Mouse (Mus musculus) kidney, adult 18-20 months (tissue): Measurements from ENCODE around the gene Rexo1.
"Not testable (repeated sequence)": the region's sequence is repeated elsewhere in the genome, so short reads cannot be mapped to it uniquely, and the experiment has no call there.

ENCODE experiments used
- DNase-seq: peaks from one replicate; pipeline ENCODE4 v3.0.0; 2021

The Rexo1 gene

DNA sequence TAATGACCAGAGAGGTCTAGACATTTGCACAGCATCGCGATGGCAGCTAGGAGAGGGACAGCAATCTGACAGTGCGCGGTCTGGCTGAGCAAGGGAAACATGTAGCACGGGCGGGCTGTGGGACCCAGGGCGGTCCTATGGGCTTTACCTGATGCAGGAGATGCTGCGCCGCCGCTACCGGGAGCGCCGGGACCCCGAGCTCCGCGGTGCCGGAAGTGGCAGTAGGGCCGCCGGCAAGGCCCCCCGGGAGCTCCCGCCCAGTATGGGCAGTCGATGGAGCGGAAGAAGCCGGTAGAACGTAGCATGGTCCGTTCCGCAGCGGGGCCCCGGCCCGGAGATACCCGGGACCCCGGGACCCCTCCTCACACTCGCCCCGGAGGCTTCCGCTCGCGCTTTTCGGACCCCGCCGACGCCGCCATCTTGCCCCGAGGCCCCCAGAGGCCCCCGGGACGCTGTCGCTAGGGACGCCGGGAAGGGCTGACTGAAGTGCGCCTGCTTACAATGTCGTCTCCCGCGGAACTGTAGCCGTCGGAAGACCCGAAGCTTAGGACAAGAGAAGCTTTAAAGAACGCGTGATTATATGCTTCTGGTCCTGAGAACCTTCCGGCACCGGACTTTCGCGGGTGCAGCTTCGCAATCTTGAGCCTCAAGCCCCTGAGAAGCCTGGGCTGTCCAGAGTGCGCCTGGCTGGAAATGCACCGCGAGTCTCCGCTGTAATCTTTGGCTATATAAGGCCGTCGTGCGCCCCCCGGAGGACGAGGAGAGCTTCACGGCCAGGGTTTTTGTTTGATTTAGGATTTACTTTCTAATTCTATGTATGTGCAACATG lies at the start of gene Rexo1:
Gene Rexo1, minus strand, starts transcription at position 445 of the 829 bp plus-strand sequence.
- peak; percentile 97 for DNase-seq

GRCm38 (mm10) chr10:80611024-80611423 lies 49.7 kb upstream of the Rexo1 start:
- DNase-seq, result peak; percentile 64

DNA sequence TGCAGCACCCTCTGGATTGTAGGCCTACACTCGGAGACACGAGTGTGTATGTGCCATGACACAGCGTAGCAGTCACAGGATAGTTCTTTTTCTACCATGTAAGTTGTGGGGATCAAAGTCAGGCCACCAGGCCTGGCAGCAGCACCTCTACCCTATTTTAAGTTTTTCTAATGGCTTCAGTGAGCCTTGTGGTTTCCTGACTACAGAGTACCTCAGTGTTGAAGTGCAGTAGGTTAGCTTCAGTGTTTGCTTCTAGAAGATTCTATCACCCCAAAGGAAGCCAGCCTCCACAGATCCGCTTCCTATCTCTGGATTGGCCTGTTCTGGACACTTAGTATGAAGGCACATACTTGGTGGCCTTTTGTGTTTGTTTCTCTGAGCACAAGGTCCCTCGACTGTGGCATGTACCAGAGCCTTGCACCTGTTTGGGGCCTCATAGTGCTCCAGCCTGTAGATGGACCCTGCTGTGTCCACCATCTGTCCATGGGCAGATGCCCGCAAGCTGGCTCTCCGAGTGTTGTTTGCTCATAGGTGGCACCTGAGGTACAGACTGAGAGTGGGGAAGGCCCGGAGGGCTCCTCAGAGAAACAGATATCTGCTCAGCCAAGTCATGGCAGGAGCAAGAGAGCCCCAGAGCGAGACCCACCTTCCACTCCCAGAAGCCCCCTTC lies 48.9 kb upstream of the Rexo1 start:
- no peak for DNase-seq

DNA sequence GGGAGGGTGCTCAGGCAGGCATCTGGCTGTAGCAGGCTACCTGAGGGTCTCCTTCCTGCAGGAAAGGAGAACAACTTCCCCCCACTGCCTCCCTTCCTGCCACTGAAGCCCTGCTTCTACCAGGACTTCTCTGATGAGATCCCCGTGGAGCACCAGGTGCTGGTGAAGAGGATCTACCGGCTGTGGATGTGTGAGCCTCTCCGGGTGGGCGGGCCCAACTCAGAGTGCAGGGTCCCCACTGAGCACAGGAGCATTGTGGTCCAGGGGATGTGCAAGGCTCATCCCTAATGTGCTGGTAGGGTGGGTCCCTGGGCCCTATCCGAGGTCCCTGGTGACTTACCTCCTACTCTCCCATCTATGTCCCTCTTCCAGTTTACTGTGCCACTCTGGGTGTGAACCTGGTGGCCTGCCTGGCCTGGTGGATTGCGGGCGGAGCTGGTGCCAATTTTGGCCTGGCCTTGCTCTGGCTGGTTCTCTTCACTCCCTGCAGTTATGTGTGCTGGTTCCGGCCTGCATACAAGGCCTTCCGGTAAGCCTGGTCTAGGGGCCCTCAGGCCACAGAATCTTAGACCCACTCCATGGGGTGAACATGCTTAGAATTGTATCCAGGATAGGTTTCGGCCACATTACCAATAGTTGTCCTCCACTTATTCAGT lies 48.0 kb upstream of the Rexo1 start:
- no peak for DNase-seq

- no peak for DNase-seq
Measured at GRCm38 (mm10) chr10:80608435-80608834, 47.1 kb upstream of the Rexo1 start.

GRCm38 (mm10) chr10:80606737-80607350 lies 45.5 kb upstream of the Rexo1 start:
- DNase-seq, result no peak

- DNase-seq, result no peak
Measured at GRCm38 (mm10) chr10:80606306-80606705, 44.9 kb upstream of the Rexo1 start.

DNA sequence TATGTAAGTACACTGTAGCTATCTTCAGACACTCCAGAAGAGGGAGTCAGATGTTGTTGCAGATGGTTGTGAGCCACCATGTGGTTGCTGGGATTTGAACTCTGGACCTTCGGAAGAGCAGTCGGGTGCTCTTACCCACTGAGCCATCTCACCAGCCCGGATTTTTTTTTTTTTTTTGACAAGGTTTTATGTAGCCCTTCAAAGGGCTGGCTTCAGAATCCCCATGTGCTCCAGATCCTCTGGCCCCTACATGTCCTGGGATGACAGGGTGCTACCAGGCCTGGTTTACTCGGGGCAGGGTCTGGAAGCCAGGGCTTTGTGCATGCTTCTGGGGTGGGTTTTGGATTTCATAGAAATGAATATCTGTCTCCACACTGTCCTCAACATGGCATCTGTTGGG lies 44.4 kb upstream of the Rexo1 start, which contains the start of gene Gm49322:
Gene Gm49322, plus strand, starts transcription at position 301 of the 400 bp plus-strand sequence.
- DNase-seq, result not testable (repeated sequence)

DNA sequence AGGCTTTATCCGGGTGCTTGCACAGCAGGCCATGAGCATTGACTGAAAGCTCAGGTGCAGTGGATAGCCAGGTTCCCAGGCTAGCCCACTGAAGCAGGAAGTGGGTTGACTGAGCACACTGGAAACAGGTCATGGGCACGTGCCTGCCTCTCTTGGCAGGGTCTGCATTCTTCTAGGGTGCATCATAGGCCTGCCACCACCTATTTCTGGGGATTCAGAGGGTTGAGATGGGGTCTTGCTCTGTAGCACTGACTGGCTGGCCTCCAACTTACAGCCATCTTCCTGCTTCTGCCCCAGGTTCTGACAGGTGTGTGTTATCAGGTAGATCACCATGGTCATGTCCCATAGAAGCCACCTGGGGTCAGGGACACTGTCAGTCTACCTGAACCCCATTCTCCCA lies 43.6 kb upstream of the Rexo1 start:
- no peak for DNase-seq

GRCm38 (mm10) chr10:80604001-80604509 lies 42.7 kb upstream of the Rexo1 start:
- no peak for DNase-seq

DNA sequence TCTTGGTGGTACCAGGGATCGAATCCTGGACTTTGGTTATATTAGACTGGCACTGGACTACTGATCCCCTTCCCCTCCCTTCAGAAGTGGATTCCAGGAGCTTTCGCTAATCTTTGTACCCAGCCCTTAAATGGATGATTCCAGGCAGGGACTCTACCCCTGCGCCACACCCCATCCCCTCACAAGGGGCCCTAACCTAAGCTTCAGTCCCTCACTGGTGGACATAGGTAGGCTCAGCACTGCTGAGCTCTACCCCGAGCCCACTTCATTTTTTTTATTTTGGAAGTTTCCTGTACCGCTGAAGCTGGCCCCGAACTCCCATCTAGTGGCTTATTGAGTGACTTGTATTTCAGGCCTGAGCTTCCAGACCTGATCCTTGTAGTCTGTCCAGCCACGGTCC lies 42.0 kb upstream of the Rexo1 start:
- DNase-seq, result no peak

DNA sequence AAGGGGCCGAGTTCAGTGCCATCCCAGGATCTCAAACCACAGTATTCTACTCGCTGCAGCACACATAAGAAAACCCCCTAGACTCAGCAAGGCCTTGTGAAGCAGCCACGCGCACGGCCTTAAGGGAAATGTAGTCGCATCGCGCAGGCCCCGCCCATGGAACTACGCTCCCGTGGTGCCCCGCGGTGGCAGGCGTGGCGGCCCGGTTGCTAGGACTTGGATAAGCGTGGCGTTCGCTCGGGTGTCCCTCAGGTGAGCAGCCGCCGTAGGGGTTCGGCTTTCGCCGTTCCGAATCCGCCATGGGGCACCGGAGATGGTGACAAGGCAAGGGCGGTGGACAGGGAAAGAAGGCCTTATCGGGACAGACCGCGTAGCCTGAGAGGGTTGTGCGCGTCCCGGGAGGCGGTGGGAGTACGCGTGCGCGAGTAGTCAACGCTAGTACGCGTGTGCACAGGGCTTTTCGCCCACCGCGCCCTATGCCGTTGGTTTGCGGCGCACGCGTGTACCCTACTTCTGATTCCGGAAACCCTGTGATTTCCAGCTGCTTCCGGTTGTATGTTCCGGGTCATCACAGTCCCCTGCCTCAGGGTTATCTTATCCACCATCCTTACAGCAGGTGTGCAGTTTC lies 41.5 kb upstream of the Rexo1 start, which contains the start of the genes Scamp4 and Adat3:
Gene Scamp4, plus strand, starts transcription at position 175 of the 628 bp plus-strand sequence.
Gene Adat3, plus strand, starts transcription at position 183 of the 628 bp plus-strand sequence.
- peak; percentile 98 for DNase-seq

GRCm38 (mm10) chr10:80596318-80596717 lies 35.0 kb upstream of the Rexo1 start:
- no peak for DNase-seq

- peak; percentile 94 for DNase-seq
Measured at GRCm38 (mm10) chr10:80589879-80590854, 28.8 kb upstream of the Rexo1 start, which contains the start of gene Abhd17a. Abhd17a (minus strand) TSS chr10:80590341.

DNA sequence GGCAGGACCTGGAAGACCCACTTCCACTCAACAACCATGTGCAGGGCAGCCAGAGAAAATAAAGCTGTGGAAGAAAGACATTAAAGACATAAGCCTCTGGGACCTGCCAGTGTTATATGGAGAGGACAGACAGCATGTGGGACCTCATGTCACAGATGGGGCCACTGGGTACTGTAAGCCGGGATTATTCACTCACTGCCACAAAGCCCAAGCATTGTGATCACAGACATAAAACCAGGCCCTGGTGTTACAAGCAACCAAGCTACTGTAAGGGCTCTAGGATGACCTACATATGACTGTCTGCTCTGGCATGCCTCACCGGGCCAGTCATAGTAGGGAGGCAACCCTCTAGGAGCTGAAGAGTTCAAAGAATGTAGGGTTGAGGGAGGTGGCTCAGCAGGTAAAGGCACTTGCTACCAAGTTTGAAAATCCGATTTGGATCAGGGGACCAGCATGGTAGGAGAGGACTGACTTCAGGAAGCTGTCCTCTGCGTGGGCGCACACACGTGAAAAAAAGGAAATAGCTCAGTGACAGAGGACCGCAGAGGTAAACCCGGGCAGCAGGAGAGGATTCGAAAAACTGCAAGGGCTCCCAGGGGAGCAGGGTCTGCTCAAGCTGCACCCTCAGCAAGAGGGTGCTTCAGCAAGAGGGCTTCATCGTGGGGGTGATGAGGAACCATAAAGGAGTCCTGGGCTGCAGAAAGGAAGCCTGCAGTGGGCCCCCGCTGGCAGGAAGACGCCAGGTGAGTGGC lies 27.9 kb upstream of the Rexo1 start:
- DNase-seq, result no peak

GRCm38 (mm10) chr10:80587305-80587657 lies 25.9 kb upstream of the Rexo1 start:
- peak; percentile 45 for DNase-seq

DNA sequence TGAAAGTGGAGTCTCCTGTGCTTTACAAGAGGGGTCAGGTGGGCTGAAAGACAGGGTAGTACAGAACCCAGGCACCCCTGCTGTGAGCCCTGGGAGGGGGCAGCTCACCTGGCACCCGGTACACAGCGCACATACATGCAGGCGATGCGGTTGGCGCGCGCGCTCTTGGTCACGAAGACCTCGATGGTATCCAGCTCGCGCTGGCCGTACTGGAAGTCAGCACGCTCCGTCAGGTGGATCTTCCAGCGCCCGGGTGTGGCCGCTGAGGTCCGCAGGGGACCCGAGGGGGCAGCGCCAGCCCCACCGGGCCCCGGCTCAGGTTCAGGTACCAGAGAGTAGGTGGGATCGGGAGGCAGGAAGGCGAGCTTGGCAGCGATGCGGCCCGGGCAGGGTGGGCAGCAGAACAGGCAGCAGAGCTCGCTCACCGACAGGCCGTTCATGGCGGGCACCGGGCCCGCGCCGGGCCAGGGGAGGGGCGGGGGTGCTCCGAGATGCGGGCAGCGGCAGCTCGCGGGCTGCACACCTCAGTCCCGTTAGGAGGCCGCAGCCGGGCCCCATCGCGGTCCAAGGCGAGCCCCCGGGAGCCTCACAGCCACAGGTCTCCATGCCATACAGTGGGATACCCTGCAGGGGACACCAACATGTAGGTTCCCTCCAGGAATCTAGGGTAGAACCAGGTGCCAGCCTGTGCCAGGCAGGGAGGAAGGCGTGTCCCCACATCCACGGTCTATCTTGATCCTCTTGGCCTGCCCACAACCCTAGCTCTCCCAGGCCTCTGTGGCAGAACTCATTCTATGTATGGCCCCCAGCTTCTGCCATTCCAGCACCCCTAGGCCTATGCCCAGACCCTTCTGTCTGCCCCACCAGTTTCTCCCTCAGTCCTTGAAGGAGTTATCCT lies 25.3 kb upstream of the Rexo1 start:
- DNase-seq, result no peak

GRCm38 (mm10) chr10:80585581-80585980 lies 24.2 kb upstream of the Rexo1 start:
- DNase-seq, result no peak
